Mouse (Mus musculus): ENCODE measurements at regions not wholly inside any gene's neighbourhood (a gene's known extent, or its start where the extent isn't known, plus 50 kb on each side); places are given as distances from the start of the nearest gene placed in this dataset.

DNA sequence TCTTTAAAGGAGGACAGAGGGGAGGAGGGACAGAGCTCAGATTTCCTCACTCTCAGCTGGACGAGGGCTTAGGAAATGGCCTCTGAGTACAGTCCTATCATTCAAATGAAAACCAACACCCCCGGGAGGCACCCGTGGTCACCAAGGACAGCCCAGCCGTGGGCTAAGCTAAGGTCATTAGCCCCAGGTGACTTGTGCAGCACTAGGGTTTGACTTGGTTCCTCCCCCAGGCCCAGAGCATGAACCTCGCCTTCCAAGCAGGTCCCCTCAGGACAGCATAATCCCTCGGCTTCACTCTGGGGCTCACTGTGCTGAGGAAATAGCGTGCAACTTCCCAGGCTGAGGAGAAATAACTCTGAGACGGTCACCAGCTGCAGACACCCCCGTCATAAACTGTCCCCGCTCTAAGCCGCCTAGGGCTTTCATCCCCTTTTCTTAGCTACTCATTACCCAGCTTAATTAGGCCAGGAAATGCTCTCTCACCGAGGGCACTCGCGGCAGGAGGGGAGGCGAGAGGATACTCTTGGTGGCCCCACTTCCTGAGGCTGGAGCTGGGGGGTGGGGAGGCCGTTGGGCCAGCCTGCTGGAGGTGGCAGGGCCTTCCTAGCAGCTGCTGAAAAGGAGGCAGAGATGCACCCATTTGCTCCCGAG lies 61.0 kb upstream of the Hdhd5 start:
- Histone ChIP-seq H3K27ac (peak overlapping the region; percentile 69; the same call in 1 of the 2 replicates), H3K4me1 (peaks cover 14% of the 10 kb centered on the region), H3K9ac (0 out of 2 replicates have a peak overlapping the region, but pooled peaks have one; percentile 2), H3K9me3 (replicated peaks) (no peaks in the 10 kb centered on the region), H3K4me2 (peak overlapping the region; percentile 36), H3K4me3 (no peak overlapping the region), H3K27me3 (no peaks in the 10 kb centered on the region), H3K36me3 (ENCODE audit: poor library complexity, severe bottlenecking) (no peaks in the 10 kb centered on the region)
- peak; percentile 53; the same call in 1 of the 2 replicates for ATAC-seq
- WGBS: 3% methylated on average over 17 of the region's 17 CpGs

DNA sequence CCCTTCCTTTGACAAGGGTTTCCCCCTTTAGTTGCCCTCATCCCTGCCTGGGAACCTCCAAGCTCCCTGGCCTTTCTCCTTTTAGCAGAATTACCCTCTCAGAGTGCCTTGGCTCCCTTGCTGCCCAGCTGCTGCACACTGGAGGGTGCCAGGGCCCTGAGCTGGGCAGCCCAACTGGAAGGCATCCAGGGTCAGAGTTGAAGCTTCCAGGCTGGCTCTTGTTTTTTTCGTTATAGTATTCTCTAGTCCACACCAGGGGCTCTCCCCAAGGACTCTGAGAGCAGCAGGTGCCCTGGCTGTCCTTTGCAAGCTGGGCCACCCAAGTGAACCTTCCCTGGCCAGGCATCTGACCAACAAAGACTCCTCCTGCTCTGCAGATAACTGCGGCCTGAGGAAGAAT lies 59.1 kb upstream of the Hdhd5 start:
- Histone ChIP-seq H3K4me3 (no peak overlapping the region), H3K4me1 (peaks cover 14% of the 10 kb centered on the region), H3K9me3 (replicated peaks) (no peaks in the 10 kb centered on the region), H3K36me3 (ENCODE audit: poor library complexity, severe bottlenecking) (no peaks in the 10 kb centered on the region), H3K27ac (no peak overlapping the region), H3K9ac (no peak overlapping the region), H3K27me3 (no peaks in the 10 kb centered on the region), H3K4me2 (no peak overlapping the region)
- no peak for ATAC-seq
- WGBS: 51% methylated on average over 2 of the region's 2 CpGs

GRCm38 (mm10) chr6:120588701-120589659 lies 57.9 kb upstream of the Hdhd5 start:
- WGBS: 88% methylated on average over 11 of the region's 11 CpGs
- Histone ChIP-seq H3K4me3 (no peak overlapping the region), H3K27me3 (no peaks in the 10 kb centered on the region), H3K9ac (no peak overlapping the region), H3K36me3 (ENCODE audit: poor library complexity, severe bottlenecking) (no peaks in the 10 kb centered on the region), H3K4me1 (peaks cover 14% of the 10 kb centered on the region), H3K4me2 (no peak overlapping the region), H3K9me3 (replicated peaks) (no peaks in the 10 kb centered on the region), H3K27ac (no peak overlapping the region)
- ATAC-seq: no peak

- no peaks in the 10 kb centered on the region for H3K27me3 ChIP-seq
- 51% methylated on average over 2 of the region's 2 CpGs for WGBS
- ATAC-seq: no peak
- no peaks in the 10 kb centered on the region for H3K36me3 ChIP-seq (ENCODE audit: poor library complexity, severe bottlenecking)
- no peak overlapping the region for H3K27ac ChIP-seq
- H3K9me3 ChIP-seq (replicated peaks): no peaks in the 10 kb centered on the region
- no peak overlapping the region for H3K4me2 ChIP-seq
- H3K4me1 ChIP-seq: peaks cover 6% of the 10 kb centered on the region
- no peak overlapping the region for H3K9ac ChIP-seq
- no peak overlapping the region for H3K4me3 ChIP-seq
These were observed 54.8 kb upstream of the Hdhd5 start for GRCm38 (mm10) chr6:120585941-120586280.

DNA sequence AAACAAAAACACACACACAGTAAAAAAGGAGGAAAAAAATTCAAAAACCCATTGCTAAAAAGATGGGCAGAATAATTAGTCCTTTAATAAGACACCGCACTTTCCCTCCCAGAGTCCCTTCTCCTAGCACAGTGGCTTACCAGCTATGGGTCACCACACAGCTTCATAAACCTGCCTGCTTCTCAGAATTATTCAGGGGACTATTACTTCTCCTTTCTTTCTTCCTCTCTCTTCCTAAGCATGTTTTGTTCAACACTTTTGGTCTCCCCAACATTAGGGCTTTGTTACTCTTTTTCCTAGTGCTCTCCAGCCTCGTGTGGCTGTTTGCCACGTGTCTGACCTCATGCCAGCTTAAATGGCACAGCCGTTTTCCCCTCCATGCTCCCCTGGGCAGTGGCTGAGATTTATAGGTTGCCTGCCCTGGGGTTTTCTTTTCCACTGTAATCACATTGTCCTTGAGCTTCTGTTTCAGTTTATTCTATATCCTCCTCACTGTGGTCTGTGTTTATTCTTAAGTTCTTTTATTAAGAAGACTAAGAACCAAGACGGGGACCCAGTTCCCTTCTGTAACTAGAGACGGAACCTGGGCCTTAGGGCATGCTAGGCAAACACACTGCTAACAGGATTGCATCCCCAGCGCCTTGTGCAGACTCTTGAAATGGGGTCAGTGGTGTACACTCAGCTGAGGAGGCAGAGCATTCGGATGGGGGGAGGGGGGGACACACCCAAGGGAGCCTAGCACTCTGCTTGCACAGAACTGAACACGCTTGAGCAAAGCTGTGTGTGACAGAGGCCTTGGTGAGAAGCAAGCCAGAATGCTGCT lies 54.2 kb upstream of the Hdhd5 start:
- ATAC-seq: no peak
- Histone ChIP-seq H3K4me1 (peaks cover 11% of the 10 kb centered on the region), H3K9me3 (replicated peaks) (no peaks in the 10 kb centered on the region), H3K4me2 (no peak overlapping the region), H3K27me3 (no peaks in the 10 kb centered on the region), H3K36me3 (ENCODE audit: poor library complexity, severe bottlenecking) (no peaks in the 10 kb centered on the region), H3K27ac (no peak overlapping the region), H3K4me3 (no peak overlapping the region), H3K9ac (no peak overlapping the region)
- WGBS: 54% methylated on average over 9 of the region's 9 CpGs

- 86% methylated on average over 2 of the region's 2 CpGs for WGBS
- Histone ChIP-seq H3K4me3 (no peak overlapping the region), H3K36me3 (ENCODE audit: poor library complexity, severe bottlenecking) (no peaks in the 10 kb centered on the region), H3K9ac (no peak overlapping the region), H3K4me1 (peaks cover 28% of the 10 kb centered on the region), H3K27me3 (no peaks in the 10 kb centered on the region), H3K27ac (no peak overlapping the region), H3K9me3 (replicated peaks) (no peaks in the 10 kb centered on the region), H3K4me2 (no peak overlapping the region)
- no peak for ATAC-seq
These were observed 50.6 kb upstream of the Hdhd5 start for GRCm38 (mm10) chr6:120581748-120582147.

All from forebrain, embryonic 13.5 days (tissue).